Mouse (Mus musculus) mature B cell (primary cell): Measurements from ENCODE around the gene Tmc3.

Experiments used
- in situ Hi-C: fragments of 300-500 bp; cut with MboI; formaldehyde crosslinking; loops from 2 replicates; pipeline ENCODE4 v1.14.3; 2019

Tmc3 gene

GRCm38 (mm10) chr7:83584639-83585471 lies at the start of gene Tmc3:
Gene Tmc3 (plus strand): TSS chr7:83584927.
- in situ Hi-C loops = no loop called here

- in situ Hi-C loops = no loop called here
Measured at GRCm38 (mm10) chr7:83541536-83542169, 43.1 kb upstream of the Tmc3 start.

GRCm38 (mm10) chr7:83548686-83549352 lies 35.9 kb upstream of the Tmc3 start:
- in situ Hi-C loops = no loop called here

- in situ Hi-C loops = no loop called here
Measured at GRCm38 (mm10) chr7:83549353-83549774, 35.4 kb upstream of the Tmc3 start.

GRCm38 (mm10) chr7:83549951-83550407 lies 34.7 kb upstream of the Tmc3 start:
- in situ Hi-C loops = no loop called here

GRCm38 (mm10) chr7:83554477-83554876 lies 30.2 kb upstream of the Tmc3 start:
- in situ Hi-C loops = no loop called here

- in situ Hi-C loops = no loop called here
Measured at GRCm38 (mm10) chr7:83556488-83556887, 28.2 kb upstream of the Tmc3 start.

GRCm38 (mm10) chr7:83558741-83559280 lies 25.9 kb upstream of the Tmc3 start:
- in situ Hi-C loops = no loop called here

GRCm38 (mm10) chr7:83559495-83559894 lies 25.2 kb upstream of the Tmc3 start:
- in situ Hi-C loops = no loop called here

GRCm38 (mm10) chr7:83561849-83562248 lies 22.9 kb upstream of the Tmc3 start:
- in situ Hi-C loops = no loop called here

GRCm38 (mm10) chr7:83564635-83565291 lies 20.0 kb upstream of the Tmc3 start:
- in situ Hi-C loops = loop anchor here (5.0 kb wide), 1 partner anchor 108 kb away; no protein-coding TSS in a partner anchor

GRCm38 (mm10) chr7:83565976-83566375 lies 18.8 kb upstream of the Tmc3 start:
- in situ Hi-C loops = loop anchor here (5.0 kb wide), 1 partner anchor 106 kb away; no protein-coding TSS in a partner anchor

GRCm38 (mm10) chr7:83567841-83568500 lies 16.8 kb upstream of the Tmc3 start:
- in situ Hi-C loops = loop anchor here (5.0 kb wide), 1 partner anchor 104 kb away; no protein-coding TSS in a partner anchor

GRCm38 (mm10) chr7:83568815-83569214 lies 15.9 kb upstream of the Tmc3 start:
- in situ Hi-C loops = loop anchor here (5.0 kb wide), 1 partner anchor 103 kb away; no protein-coding TSS in a partner anchor

- in situ Hi-C loops = loop anchor here (5.0 kb wide), 1 partner anchor 103 kb away; no protein-coding TSS in a partner anchor
Measured at GRCm38 (mm10) chr7:83569436-83569835, 15.3 kb upstream of the Tmc3 start.

GRCm38 (mm10) chr7:83571077-83571476 lies 13.7 kb upstream of the Tmc3 start:
- in situ Hi-C loops = no loop called here

GRCm38 (mm10) chr7:83571901-83572300 lies 12.8 kb upstream of the Tmc3 start:
- in situ Hi-C loops = no loop called here

GRCm38 (mm10) chr7:83572451-83572850 lies 12.3 kb upstream of the Tmc3 start:
- in situ Hi-C loops = no loop called here

- in situ Hi-C loops = no loop called here
Measured at GRCm38 (mm10) chr7:83580946-83581345, 3.8 kb upstream of the Tmc3 start.

GRCm38 (mm10) chr7:83594056-83594455 lies 9.3 kb downstream of the Tmc3 start:
- in situ Hi-C loops = no loop called here

- in situ Hi-C loops = no loop called here
Measured at GRCm38 (mm10) chr7:83597063-83597462, 12.3 kb downstream of the Tmc3 start.
